Mouse (Mus musculus): ENCODE measurements around the gene Gpr137. TPM values are rescaled to one million over a fixed set of nuclear protein-coding genes. Genes with fewer than 3 reads are reported as not detected.
"Not testable (repeated sequence)": the region's sequence is repeated elsewhere in the genome, so short reads cannot be mapped to it uniquely, and the experiment has no call there.

The Gpr137 gene
- 18.2 and 18.9 TPM in 2 replicates for polyA plus RNA-seq (2014; fragmentation: Nextera tagmentation; extraction: Ambion mirVana)

GRCm38 (mm10) chr19:6942249-6942691, at the start of gene Gpr137:
Gpr137 (minus strand) TSS chr19:6942480.
- 0 out of 2 replicates have a peak, but pooled peaks cover 3% of the 10 kb centered on the region for H3K36me3 ChIP-seq (ENCODE audit: control insufficient read depth, insufficient read depth, low read length)
- peak within 1 kb of the TSS; percentile 83 for H3K9ac ChIP-seq (ENCODE audit: low read depth, low read length)
- peak within 1 kb of the TSS; percentile 87 for H3K27ac ChIP-seq (ENCODE audit: low read depth, low read length)
- peaks cover 16% of the 10 kb centered on the region for H3K4me1 ChIP-seq (replicated peaks; ENCODE audit: control insufficient read depth, insufficient read depth, low read length)
- DNase-seq (ENCODE audit: low spot score) (peak; percentile 94), ATAC-seq (replicated peaks; ENCODE audit: low FRiP score) (peak; percentile 92)
- H3K4me2 ChIP-seq = peak within 1 kb of the TSS; percentile 96
- WGBS = under 1% methylated on average over 27 of the region's 27 CpGs
- H3K9me3 ChIP-seq (ENCODE audit: control insufficient read depth, low read length) = no peaks in the 10 kb centered on the region
- H3K4me3 ChIP-seq (ENCODE audit: low read depth, low read length) = peak within 1 kb of the TSS; percentile 70
- no peaks in the 10 kb centered on the region for H3K27me3 ChIP-seq (replicated peaks; ENCODE audit: control insufficient read depth, insufficient read depth, low read length)

GRCm38 (mm10) chr19:6991166-6991565, 48.9 kb upstream of the Gpr137 start:
- DNase-seq (ENCODE audit: low spot score); H3K9ac ChIP-seq (ENCODE audit: low read depth, low read length); H3K9me3 ChIP-seq (ENCODE audit: control insufficient read depth, low read length); ATAC-seq (replicated peaks; ENCODE audit: low FRiP score); H3K4me2 ChIP-seq; H3K36me3 ChIP-seq (ENCODE audit: control insufficient read depth, insufficient read depth, low read length); H3K27me3 ChIP-seq (replicated peaks; ENCODE audit: control insufficient read depth, insufficient read depth, low read length); H3K4me3 ChIP-seq (ENCODE audit: low read depth, low read length); H3K27ac ChIP-seq (ENCODE audit: low read depth, low read length): not testable (repeated sequence)
- 85% methylated on average over 6 of the region's 6 CpGs for WGBS
- peaks cover 36% of the 10 kb centered on the region for H3K4me1 ChIP-seq (replicated peaks; ENCODE audit: control insufficient read depth, insufficient read depth, low read length)

DNA sequence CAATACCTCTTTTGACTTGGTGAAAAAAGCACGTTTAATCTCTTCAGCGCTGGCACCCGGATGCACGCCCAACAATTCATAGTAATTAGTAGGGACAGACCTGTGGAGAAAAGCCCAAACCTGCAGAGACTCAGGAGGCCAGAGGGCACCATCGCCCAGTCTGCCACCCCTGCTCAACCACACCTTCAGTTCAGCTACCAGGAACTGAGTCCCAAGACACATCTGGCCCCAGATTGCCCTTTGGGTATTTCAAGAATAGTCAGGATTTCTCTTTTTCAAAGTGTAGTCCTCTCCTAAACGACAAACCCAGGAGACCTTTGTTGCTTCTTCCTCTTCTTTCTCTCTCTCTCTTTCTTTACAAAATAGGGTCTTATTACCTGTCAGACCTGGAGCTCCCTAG, 48.4 kb upstream of the Gpr137 start:
- no peak overlapping the region for H3K27ac ChIP-seq (ENCODE audit: low read depth, low read length)
- DNase-seq (ENCODE audit: low spot score) (no peak), ATAC-seq (replicated peaks; ENCODE audit: low FRiP score) (no peak)
- H3K9me3 ChIP-seq (ENCODE audit: control insufficient read depth, low read length) = no peaks in the 10 kb centered on the region
- no peak overlapping the region for H3K4me3 ChIP-seq (ENCODE audit: low read depth, low read length)
- no peaks in the 10 kb centered on the region; the same call in 1 of the 2 replicates for H3K36me3 ChIP-seq (ENCODE audit: control insufficient read depth, insufficient read depth, low read length)
- H3K4me1 ChIP-seq (replicated peaks; ENCODE audit: control insufficient read depth, insufficient read depth, low read length) = peaks cover 37% of the 10 kb centered on the region
- no peak overlapping the region for H3K4me2 ChIP-seq
- no peaks in the 10 kb centered on the region for H3K27me3 ChIP-seq (replicated peaks; ENCODE audit: control insufficient read depth, insufficient read depth, low read length)
- 88% methylated on average over 6 of the region's 6 CpGs for WGBS
- no peak overlapping the region for H3K9ac ChIP-seq (ENCODE audit: low read depth, low read length)

GRCm38 (mm10) chr19:6989251-6989650, 47.0 kb upstream of the Gpr137 start:
- 83% methylated on average over 8 of the region's 8 CpGs for WGBS

DNA sequence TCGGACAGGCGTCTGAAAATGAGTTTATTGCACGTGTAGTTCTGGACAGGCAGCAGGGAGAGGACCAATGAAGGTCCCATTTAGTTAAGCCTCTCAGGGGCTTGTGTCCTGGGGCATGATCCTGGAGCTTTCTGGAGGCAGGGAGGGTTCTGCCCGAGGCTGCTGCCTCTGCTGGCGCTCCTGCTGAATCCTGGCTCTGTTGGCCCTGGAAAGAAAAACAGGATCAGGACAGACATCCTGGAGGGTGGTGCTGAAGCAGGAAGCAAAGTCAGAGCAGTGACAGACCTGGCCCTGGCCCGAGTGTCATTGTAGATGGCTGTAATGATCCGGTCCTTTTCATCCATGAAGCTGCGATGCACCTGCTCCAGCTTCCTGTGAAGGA, 45.6 kb upstream of the Gpr137 start:
- Histone ChIP-seq H3K4me1 (replicated peaks; ENCODE audit: control insufficient read depth, insufficient read depth, low read length) (peaks cover 22% of the 10 kb centered on the region), H3K27me3 (replicated peaks; ENCODE audit: control insufficient read depth, insufficient read depth, low read length) (no peaks in the 10 kb centered on the region), H3K4me3 (ENCODE audit: low read depth, low read length) (peak overlapping the region; percentile 83), H3K36me3 (ENCODE audit: control insufficient read depth, insufficient read depth, low read length) (peaks cover 8% of the 10 kb centered on the region; the same call in 1 of the 2 replicates), H3K9me3 (ENCODE audit: control insufficient read depth, low read length) (no peaks in the 10 kb centered on the region), H3K27ac (ENCODE audit: low read depth, low read length) (peak overlapping the region; percentile 70; the same call in 1 of the 2 replicates), H3K4me2 (peak overlapping the region; percentile 89), H3K9ac (ENCODE audit: low read depth, low read length) (peak overlapping the region; percentile 86)
- WGBS = 5% methylated on average over 8 of the region's 8 CpGs
- ATAC-seq (replicated peaks; ENCODE audit: low FRiP score) (no peak), DNase-seq (ENCODE audit: low spot score) (no peak)

More at GRCm38 (mm10) chr19:6989251-6989650, 47.0 kb upstream of the Gpr137 start:
- Histone ChIP-seq H3K27me3 (replicated peaks; ENCODE audit: control insufficient read depth, insufficient read depth, low read length) (no peaks in the 10 kb centered on the region), H3K4me1 (replicated peaks; ENCODE audit: control insufficient read depth, insufficient read depth, low read length) (peaks cover 27% of the 10 kb centered on the region), H3K36me3 (ENCODE audit: control insufficient read depth, insufficient read depth, low read length) (peaks cover 7% of the 10 kb centered on the region; the same call in 1 of the 2 replicates), H3K27ac (ENCODE audit: low read depth, low read length) (no peak overlapping the region), H3K4me2 (no peak overlapping the region), H3K4me3 (ENCODE audit: low read depth, low read length) (no peak overlapping the region), H3K9me3 (ENCODE audit: control insufficient read depth, low read length) (no peaks in the 10 kb centered on the region), H3K9ac (ENCODE audit: low read depth, low read length) (no peak overlapping the region)
- DNase-seq (ENCODE audit: low spot score) (no peak), ATAC-seq (replicated peaks; ENCODE audit: low FRiP score) (no peak)

DNA sequence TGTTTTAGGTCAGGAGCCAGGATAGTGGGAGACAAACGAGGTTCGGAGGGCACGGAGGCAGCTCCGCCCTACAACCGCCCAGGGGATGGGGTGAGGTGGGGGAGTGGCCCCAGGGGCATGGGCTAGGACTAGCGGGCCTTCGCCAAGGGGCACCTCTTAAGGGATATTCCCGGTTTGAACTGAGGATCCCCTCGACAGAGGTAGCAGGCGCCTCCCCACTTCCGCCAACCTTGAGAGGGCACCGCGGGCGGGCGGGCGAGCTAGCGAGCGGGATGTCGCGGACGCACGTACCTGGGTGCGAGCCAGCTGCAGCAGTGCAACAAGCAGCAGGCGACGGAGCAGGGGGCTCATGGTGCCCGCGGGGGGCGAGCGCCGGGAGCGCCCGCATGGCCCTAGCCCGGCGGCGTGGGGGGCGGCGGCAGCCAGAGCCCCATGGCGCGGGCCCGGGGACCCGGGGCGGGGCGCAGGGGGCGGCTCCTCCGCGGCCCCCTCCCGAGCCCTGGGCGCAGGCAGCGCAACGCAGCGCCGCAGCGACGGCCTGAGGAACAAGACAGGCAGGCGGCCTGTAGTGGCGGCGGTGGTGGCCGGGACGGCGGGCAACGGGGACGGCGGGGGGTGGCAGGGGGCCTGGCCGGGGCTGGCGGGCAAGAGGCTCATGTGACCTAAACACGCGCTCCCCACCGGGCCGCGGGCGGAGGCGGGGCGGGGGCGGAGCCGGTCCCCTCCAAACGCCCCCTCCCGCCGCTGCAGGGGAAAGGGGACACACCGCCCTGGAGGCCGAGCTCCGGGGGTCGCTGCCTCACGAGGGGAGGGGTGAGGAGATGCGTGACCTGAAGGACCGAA, 45.0 kb upstream of the Gpr137 start, which contains the start of gene Vegfb:
Vegfb (minus strand) TSS at position 591 of the 843 bp plus-strand sequence.
- Histone ChIP-seq H3K4me1 (replicated peaks; ENCODE audit: control insufficient read depth, insufficient read depth, low read length) (peaks cover 20% of the 10 kb centered on the region), H3K4me2 (peak within 1 kb of the TSS; percentile 89), H3K9ac (ENCODE audit: low read depth, low read length) (peak within 1 kb of the TSS; percentile 86), H3K4me3 (ENCODE audit: low read depth, low read length) (peak within 1 kb of the TSS; percentile 83), H3K9me3 (ENCODE audit: control insufficient read depth, low read length) (no peaks in the 10 kb centered on the region), H3K27ac (ENCODE audit: low read depth, low read length) (peak within 1 kb of the TSS; percentile 70), H3K36me3 (ENCODE audit: control insufficient read depth, insufficient read depth, low read length) (peaks cover 12% of the 10 kb centered on the region; the same call in 1 of the 2 replicates), H3K27me3 (replicated peaks; ENCODE audit: control insufficient read depth, insufficient read depth, low read length) (no peaks in the 10 kb centered on the region)
- peak; percentile 74 for DNase-seq (ENCODE audit: low spot score)
- WGBS = under 1% methylated on average over 69 of the region's 85 CpGs
- ATAC-seq (replicated peaks; ENCODE audit: low FRiP score) = peak; percentile 60

DNA sequence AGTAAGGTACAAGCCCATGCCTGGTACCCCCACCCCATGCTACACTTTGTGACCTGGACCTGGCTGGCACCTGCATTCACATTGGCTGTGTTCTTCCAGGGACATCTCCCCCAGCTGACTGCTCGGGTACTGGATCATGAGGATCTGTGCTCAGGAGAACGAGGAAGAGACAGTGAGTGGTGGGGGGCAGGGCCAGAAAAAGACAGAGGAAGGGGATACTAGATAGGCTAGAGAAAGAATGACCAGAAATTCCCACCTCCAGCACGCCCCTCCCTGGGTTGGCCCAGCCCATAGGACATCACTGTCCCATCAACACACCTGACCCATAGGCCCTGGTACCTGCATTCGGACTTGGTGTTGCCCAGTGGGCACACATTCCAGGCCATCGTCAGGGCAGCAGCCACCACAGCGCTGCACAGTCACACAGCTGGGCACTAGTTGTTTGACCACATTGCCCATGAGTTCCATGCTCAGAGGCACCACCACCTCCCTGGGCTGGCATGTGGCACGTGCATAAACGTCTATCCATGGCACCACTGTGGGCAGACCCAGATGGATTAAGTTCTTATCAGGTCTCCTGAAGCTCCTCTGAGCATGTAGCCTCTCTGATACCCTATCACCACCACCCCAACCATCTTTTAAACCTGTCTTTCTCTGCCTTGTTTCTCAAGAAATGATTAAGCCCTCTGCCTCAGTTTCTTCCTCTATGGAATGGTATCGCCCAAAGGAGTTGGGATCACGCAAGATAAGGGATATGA, 43.9 kb upstream of the Gpr137 start:
- WGBS = 60% methylated on average over 10 of the region's 10 CpGs
- Histone ChIP-seq H3K9ac (ENCODE audit: low read depth, low read length) (peak overlapping the region; percentile 86), H3K4me1 (replicated peaks; ENCODE audit: control insufficient read depth, insufficient read depth, low read length) (peaks cover 16% of the 10 kb centered on the region), H3K27me3 (replicated peaks; ENCODE audit: control insufficient read depth, insufficient read depth, low read length) (no peaks in the 10 kb centered on the region), H3K9me3 (ENCODE audit: control insufficient read depth, low read length) (no peaks in the 10 kb centered on the region), H3K27ac (ENCODE audit: low read depth, low read length) (no peak overlapping the region), H3K4me2 (peak overlapping the region; percentile 89), H3K4me3 (ENCODE audit: low read depth, low read length) (peak overlapping the region; percentile 83), H3K36me3 (ENCODE audit: control insufficient read depth, insufficient read depth, low read length) (peaks cover 12% of the 10 kb centered on the region; the same call in 1 of the 2 replicates)
- ATAC-seq (replicated peaks; ENCODE audit: low FRiP score) (0 out of 2 replicates have a peak, but pooled peaks have one; percentile 8), DNase-seq (ENCODE audit: low spot score) (no peak)

GRCm38 (mm10) chr19:6985300-6985699, 43.0 kb upstream of the Gpr137 start:
- no peak overlapping the region for H3K4me2 ChIP-seq
- peaks cover 12% of the 10 kb centered on the region; the same call in 1 of the 2 replicates for H3K36me3 ChIP-seq (ENCODE audit: control insufficient read depth, insufficient read depth, low read length)
- no peak overlapping the region for H3K4me3 ChIP-seq (ENCODE audit: low read depth, low read length)
- no peak for DNase-seq (ENCODE audit: low spot score)
- no peak overlapping the region for H3K9ac ChIP-seq (ENCODE audit: low read depth, low read length)
- H3K9me3 ChIP-seq (ENCODE audit: control insufficient read depth, low read length) = no peaks in the 10 kb centered on the region
- no peak overlapping the region for H3K27ac ChIP-seq (ENCODE audit: low read depth, low read length)
- ATAC-seq (replicated peaks; ENCODE audit: low FRiP score) = no peak
- H3K4me1 ChIP-seq (replicated peaks; ENCODE audit: control insufficient read depth, insufficient read depth, low read length) = peaks cover 16% of the 10 kb centered on the region
- WGBS = 81% methylated on average over 19 of the region's 19 CpGs
- no peaks in the 10 kb centered on the region for H3K27me3 ChIP-seq (replicated peaks; ENCODE audit: control insufficient read depth, insufficient read depth, low read length)
